Mouse (Mus musculus): ENCODE measurements around the gene Cyb5b. TPM values are rescaled to one million over a fixed set of nuclear protein-coding genes. Genes with fewer than 3 reads are reported as not detected.
A peak's percentile ranks its signal among the peaks of the same experiment; 100 is the strongest.

The Cyb5b gene
- polyA plus RNA-seq, 1 experiment from 2014 or later: 96.6 TPM

DNA sequence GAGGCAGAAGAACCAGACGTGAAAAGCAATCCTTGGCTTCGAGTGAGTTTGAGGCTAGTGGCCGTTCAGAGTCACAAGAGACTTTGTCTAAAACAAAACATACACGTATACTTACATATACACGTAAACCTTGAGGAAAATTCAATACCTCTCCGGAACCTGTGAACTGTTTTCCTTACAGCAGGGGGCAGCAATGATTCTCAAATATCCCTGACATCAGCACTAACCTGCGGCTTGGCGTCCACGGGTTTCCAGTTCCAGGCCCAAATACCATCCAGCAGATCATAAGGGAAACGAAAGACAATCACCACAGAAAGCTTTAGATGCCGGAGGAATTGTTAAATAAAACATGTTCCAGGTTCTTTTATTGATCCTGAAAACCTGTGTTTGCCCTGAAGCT, 34.4 kb upstream of the Cyb5b start:
- WGBS: 16% methylated on average over 11 of the region's 11 CpGs
- H3K9me3 ChIP-seq: no peaks in the 10 kb centered on the region
- H3K27ac ChIP-seq: no peak overlapping the region
- H3K9ac ChIP-seq (replicated peaks): no peak overlapping the region
- H3K36me3 ChIP-seq: no peaks in the 10 kb centered on the region
- H3K27me3 ChIP-seq: no peaks in the 10 kb centered on the region
- H3K4me3 ChIP-seq (replicated peaks): no peak overlapping the region
- H3K4me2 ChIP-seq: no peak overlapping the region
- no peak for ATAC-seq (ENCODE audit: insufficient number of reproducible peaks, insufficient read depth, low FRiP score, low TSS enrichment, low read depth)
- H3K4me1 ChIP-seq (replicated peaks): peaks cover 31% of the 10 kb centered on the region

DNA sequence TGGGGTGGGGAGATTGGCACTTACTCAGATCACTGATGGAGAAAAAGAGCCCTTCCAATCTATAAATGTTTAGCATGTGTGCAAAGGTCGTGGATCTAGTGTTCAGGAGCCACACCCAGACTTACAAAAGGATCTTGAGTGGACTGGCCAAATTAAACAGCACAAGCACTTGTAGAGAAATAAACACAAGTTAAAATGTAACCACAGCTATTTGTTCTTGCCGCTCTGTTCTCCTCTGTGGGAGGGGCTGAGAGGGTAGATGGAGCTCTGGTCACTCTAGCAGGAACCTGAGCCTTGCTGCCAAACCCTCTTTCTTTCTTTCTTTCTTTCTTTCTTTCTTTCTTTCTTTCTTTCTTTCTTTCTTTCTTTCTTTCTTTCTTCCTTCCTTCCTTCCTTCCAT, 33.4 kb upstream of the Cyb5b start:
- Histone ChIP-seq H3K4me3 (replicated peaks) (no peak overlapping the region), H3K27ac (no peak overlapping the region), H3K36me3 (no peaks in the 10 kb centered on the region), H3K9me3 (no peaks in the 10 kb centered on the region), H3K4me1 (replicated peaks) (peaks cover 31% of the 10 kb centered on the region), H3K27me3 (no peaks in the 10 kb centered on the region), H3K4me2 (no peak overlapping the region), H3K9ac (replicated peaks) (no peak overlapping the region)
- WGBS: 71% methylated on average over 2 of the region's 2 CpGs
- ATAC-seq (ENCODE audit: insufficient number of reproducible peaks, insufficient read depth, low FRiP score, low TSS enrichment, low read depth): no peak

DNA sequence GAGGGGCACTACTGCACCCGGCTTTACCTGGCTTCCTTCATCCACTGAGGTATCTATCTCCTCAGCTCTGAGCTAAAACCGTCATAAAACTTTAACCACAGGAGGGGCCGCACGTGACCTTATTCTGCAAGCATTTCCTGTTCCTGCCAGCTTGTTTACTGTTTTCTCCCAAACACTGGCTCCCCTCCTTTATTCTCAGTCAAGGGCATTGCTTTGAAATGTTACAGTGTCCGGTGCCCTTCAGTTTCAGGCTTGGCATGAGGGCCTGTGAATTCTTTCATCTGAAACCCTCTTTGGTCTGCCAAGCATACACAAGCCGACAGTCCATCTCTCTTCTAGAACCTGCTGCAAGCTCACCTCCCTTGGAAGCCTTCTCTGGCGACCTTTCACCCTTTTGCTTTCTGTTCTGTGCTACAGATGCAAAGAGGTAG, 31.6 kb upstream of the Cyb5b start:
- H3K9ac ChIP-seq (replicated peaks): no peak overlapping the region
- no peak overlapping the region for H3K4me3 ChIP-seq (replicated peaks)
- H3K36me3 ChIP-seq: no peaks in the 10 kb centered on the region
- ATAC-seq (ENCODE audit: insufficient number of reproducible peaks, insufficient read depth, low FRiP score, low TSS enrichment, low read depth): no peak
- no peaks in the 10 kb centered on the region for H3K9me3 ChIP-seq
- no peaks in the 10 kb centered on the region for H3K27me3 ChIP-seq
- H3K27ac ChIP-seq: 0 out of 2 replicates have a peak overlapping the region, but pooled peaks have one; percentile 32
- 0 out of 2 replicates have a peak overlapping the region, but pooled peaks have one; percentile 5 for H3K4me2 ChIP-seq
- 27% methylated on average over 7 of the region's 7 CpGs for WGBS
- peaks cover 29% of the 10 kb centered on the region for H3K4me1 ChIP-seq (replicated peaks)

DNA sequence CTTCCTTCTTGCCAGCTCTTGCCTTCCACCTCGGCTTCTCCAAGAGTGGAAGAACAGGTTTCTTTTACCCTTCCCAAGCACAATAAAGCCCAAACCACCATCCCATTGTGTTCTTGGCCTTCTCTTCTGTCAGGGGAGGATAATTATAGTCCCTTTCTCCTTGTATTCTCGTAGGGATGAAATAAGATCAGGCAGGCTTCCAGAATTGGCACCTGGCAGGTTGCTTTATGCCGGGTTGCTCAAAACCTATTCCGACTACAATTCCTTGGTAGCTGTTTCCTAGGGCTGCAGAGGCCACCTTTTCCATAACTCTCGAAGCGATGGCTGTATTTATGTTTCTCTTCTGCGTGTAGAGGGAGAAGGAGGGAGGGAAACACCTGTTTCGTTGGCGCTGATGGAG, 31.0 kb upstream of the Cyb5b start:
- Histone ChIP-seq H3K9me3 (no peaks in the 10 kb centered on the region), H3K4me3 (replicated peaks) (no peak overlapping the region), H3K4me1 (replicated peaks) (peaks cover 25% of the 10 kb centered on the region), H3K36me3 (no peaks in the 10 kb centered on the region), H3K4me2 (no peak overlapping the region), H3K27me3 (no peaks in the 10 kb centered on the region), H3K27ac (no peak overlapping the region), H3K9ac (replicated peaks) (no peak overlapping the region)
- WGBS: 60% methylated on average over 9 of the region's 9 CpGs
- no peak for ATAC-seq (ENCODE audit: insufficient number of reproducible peaks, insufficient read depth, low FRiP score, low TSS enrichment, low read depth)

DNA sequence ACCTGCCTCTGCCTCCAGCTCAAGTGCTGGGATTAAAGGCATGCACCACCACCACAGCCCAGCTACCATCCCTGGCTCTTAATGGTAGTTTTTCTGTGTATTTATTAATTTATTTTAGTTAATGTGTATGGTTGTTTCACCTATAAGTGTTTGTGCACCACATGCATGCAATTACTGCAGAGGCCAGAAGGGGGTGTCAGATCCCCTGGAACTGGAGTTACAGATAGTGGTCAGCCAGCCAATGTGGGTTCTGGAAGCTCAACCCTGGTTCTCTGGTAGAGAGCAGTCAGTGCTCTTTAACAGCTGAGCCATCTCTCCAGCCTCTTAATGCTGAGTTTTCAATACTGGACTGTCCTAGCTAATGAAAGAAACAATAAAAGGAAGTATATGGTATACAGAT, 29.6 kb upstream of the Cyb5b start:
- ATAC-seq (ENCODE audit: insufficient number of reproducible peaks, insufficient read depth, low FRiP score, low TSS enrichment, low read depth): no peak
- H3K9ac ChIP-seq (replicated peaks): no peak overlapping the region
- H3K27ac ChIP-seq: no peak overlapping the region
- H3K9me3 ChIP-seq: no peaks in the 10 kb centered on the region
- H3K4me1 ChIP-seq (replicated peaks): peaks cover 20% of the 10 kb centered on the region
- no peak overlapping the region for H3K4me2 ChIP-seq
- no peaks in the 10 kb centered on the region for H3K36me3 ChIP-seq
- no peaks in the 10 kb centered on the region for H3K27me3 ChIP-seq
- no peak overlapping the region for H3K4me3 ChIP-seq (replicated peaks)

DNA sequence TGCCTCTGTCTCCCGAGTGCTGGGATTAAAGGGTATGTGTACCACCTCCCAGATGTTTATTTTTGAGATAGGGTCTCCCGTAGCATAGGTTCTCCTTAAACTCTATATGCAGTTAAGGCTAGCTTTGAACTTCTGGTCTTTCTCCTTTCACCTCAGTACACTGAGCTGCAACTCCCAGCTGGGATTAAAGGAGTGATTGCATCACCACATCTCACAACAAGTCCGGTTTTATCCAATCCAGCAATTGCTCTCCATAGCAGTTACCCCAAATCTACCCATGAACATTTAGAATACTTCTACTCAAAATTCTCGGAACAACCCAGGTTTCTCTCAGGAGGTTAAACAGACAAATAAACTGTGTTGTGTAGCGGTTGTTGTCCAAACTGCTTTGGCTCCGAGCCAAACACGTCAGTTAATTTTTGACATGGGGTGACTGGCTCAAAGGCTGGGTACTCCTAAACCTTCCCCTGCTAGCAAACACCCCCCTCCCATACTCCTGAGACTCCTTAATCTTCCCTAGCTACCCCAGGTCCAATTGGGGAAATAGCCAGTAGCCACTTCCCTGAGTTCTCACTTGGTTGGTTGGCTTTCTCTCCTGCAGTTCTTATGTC, 28.7 kb upstream of the Cyb5b start:
- ATAC-seq (ENCODE audit: insufficient number of reproducible peaks, insufficient read depth, low FRiP score, low TSS enrichment, low read depth): no peak
- no peak overlapping the region for H3K4me3 ChIP-seq (replicated peaks)
- no peak overlapping the region for H3K9ac ChIP-seq (replicated peaks)
- H3K9me3 ChIP-seq: no peaks in the 10 kb centered on the region
- H3K27me3 ChIP-seq: no peaks in the 10 kb centered on the region
- WGBS: 88% methylated on average over 7 of the region's 7 CpGs
- H3K4me1 ChIP-seq (replicated peaks): peaks cover 20% of the 10 kb centered on the region
- no peak overlapping the region for H3K27ac ChIP-seq
- H3K4me2 ChIP-seq: no peak overlapping the region
- H3K36me3 ChIP-seq: no peaks in the 10 kb centered on the region

DNA sequence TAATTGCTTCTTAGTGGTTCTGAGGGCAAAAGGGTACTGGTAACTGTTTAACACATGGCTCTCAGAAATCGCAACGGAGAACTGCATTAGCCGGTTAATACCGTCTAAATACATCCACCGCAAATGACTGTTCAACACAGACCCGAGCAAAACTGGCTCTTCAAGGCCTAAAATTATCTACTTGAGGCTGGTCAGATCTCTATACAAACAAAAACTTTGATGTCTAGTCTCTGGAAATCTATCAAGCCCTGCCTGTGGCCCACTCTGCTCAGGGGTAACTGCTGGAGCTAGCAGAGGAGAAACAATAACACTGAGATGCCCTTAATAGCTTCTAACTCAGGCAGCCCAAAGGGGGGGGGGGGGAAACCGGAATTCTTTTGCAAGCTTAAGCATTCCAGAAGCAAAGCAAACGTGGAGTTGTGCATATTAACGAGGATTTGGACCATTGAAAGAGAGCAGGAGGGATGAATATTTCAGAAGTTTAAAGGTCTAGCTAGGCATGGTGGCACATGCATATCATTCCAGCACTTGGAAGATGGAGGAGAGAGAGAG, 27.3 kb upstream of the Cyb5b start:
- no peak overlapping the region for H3K4me3 ChIP-seq (replicated peaks)
- H3K4me2 ChIP-seq: no peak overlapping the region
- no peaks in the 10 kb centered on the region for H3K27me3 ChIP-seq
- H3K9me3 ChIP-seq: no peaks in the 10 kb centered on the region
- 21% methylated on average over 9 of the region's 9 CpGs for WGBS
- H3K4me1 ChIP-seq (replicated peaks): peaks cover 20% of the 10 kb centered on the region
- no peak for ATAC-seq (ENCODE audit: insufficient number of reproducible peaks, insufficient read depth, low FRiP score, low TSS enrichment, low read depth)
- no peaks in the 10 kb centered on the region for H3K36me3 ChIP-seq
- no peak overlapping the region for H3K9ac ChIP-seq (replicated peaks)
- H3K27ac ChIP-seq: peak overlapping the region; percentile 12; the same call in 1 of the 2 replicates

DNA sequence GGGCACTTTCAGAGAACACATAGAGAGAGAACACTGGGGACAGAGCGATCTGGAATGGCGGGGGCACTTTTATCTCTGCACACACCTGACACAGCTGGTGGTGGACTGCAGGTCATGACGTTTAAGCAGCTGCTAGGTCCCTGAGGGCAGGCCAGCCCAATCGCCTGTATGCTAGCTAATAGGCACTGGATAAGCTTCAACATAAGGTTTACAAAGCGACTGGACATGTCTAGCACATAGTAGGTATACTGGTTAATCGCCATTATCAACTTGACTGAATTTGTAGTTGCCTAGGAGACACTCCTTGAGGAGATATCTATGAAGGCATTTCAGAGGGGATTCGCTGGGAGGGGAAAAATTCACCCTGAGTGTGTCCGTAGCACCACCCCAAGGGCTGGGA, 26.1 kb upstream of the Cyb5b start:
- Histone ChIP-seq H3K4me3 (replicated peaks) (no peak overlapping the region), H3K4me2 (no peak overlapping the region), H3K9me3 (no peaks in the 10 kb centered on the region), H3K27me3 (no peaks in the 10 kb centered on the region), H3K27ac (no peak overlapping the region), H3K36me3 (no peaks in the 10 kb centered on the region), H3K9ac (replicated peaks) (no peak overlapping the region), H3K4me1 (replicated peaks) (peaks cover 15% of the 10 kb centered on the region)
- WGBS: 77% methylated on average over 8 of the region's 8 CpGs
- ATAC-seq (ENCODE audit: insufficient number of reproducible peaks, insufficient read depth, low FRiP score, low TSS enrichment, low read depth): no peak

DNA sequence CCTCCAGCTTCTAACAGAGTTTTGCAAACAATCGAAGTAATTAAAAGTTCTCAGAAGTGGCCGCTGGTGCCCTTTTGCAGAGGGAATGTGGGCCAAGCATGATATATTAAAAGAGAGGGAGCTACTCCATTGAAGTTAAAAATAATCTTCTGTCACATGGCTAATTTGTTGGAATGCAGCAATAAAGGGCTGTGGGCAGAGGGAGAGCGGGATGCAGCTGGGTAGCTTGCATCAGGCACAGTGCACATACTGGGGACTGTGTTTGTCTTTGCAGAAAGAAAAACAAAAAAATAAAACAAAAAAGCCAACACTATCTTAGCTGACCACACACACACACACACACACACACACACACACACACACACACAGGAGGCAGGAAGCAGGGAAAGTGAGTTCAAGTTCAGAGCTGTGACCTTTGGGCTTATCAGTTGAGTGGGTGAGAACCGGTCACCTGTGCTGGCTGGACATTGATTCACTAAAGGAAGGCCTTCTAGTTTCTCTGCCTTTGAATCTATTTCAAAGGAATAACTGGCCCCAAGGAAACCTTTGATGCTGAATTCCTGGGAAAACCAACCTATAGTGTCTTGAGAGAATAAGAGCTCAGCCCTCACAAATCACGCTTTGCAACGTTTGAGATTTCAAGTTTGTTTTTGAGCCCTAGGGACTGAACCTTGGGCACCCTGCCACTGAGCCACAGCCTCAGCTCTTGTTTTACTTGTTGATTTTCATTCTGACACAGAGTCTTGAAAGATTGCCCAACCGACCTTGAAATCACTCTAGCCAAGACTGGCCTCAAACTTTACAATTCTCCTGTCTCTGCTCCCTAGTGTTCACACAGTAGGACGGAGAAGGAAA, 21.0 kb upstream of the Cyb5b start:
- no peaks in the 10 kb centered on the region for H3K9me3 ChIP-seq
- H3K9ac ChIP-seq (replicated peaks): no peak overlapping the region
- H3K4me3 ChIP-seq (replicated peaks): no peak overlapping the region
- no peak for ATAC-seq (ENCODE audit: insufficient number of reproducible peaks, insufficient read depth, low FRiP score, low TSS enrichment, low read depth)
- H3K36me3 ChIP-seq: no peaks in the 10 kb centered on the region
- H3K4me1 ChIP-seq (replicated peaks): peaks cover 19% of the 10 kb centered on the region
- 65% methylated on average over 8 of the region's 8 CpGs for WGBS
- H3K27ac ChIP-seq: no peak overlapping the region
- H3K27me3 ChIP-seq: no peaks in the 10 kb centered on the region; the same call in 1 of the 2 replicates
- no peak overlapping the region for H3K4me2 ChIP-seq

DNA sequence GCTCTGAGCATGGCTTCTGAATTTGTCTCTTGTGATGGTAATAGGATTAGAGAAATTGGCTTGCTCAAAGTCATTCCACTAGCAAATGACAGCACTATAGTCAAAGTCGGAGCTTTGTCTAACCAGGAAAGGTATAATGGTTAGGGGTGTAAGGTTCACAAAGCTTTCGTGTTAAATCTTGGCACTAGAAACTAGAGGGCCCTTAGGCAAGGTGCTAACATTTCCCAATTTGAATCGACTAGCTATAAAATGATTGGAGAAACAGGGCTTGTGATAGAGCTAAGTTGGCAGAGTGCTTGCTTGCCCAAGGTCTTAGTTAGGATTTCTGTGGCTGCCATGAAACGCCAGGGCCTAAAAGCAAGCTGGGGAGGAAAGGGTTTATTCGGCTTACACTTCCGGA, 20.4 kb upstream of the Cyb5b start:
- ATAC-seq (ENCODE audit: insufficient number of reproducible peaks, insufficient read depth, low FRiP score, low TSS enrichment, low read depth): no peak
- no peak overlapping the region for H3K4me2 ChIP-seq
- H3K9me3 ChIP-seq: no peaks in the 10 kb centered on the region
- H3K27me3 ChIP-seq: no peaks in the 10 kb centered on the region; the same call in 1 of the 2 replicates
- no peaks in the 10 kb centered on the region for H3K36me3 ChIP-seq
- 86% methylated on average over 6 of the region's 6 CpGs for WGBS
- no peak overlapping the region for H3K4me3 ChIP-seq (replicated peaks)
- H3K27ac ChIP-seq: no peak overlapping the region
- H3K9ac ChIP-seq (replicated peaks): no peak overlapping the region
- peaks cover 19% of the 10 kb centered on the region for H3K4me1 ChIP-seq (replicated peaks)

DNA sequence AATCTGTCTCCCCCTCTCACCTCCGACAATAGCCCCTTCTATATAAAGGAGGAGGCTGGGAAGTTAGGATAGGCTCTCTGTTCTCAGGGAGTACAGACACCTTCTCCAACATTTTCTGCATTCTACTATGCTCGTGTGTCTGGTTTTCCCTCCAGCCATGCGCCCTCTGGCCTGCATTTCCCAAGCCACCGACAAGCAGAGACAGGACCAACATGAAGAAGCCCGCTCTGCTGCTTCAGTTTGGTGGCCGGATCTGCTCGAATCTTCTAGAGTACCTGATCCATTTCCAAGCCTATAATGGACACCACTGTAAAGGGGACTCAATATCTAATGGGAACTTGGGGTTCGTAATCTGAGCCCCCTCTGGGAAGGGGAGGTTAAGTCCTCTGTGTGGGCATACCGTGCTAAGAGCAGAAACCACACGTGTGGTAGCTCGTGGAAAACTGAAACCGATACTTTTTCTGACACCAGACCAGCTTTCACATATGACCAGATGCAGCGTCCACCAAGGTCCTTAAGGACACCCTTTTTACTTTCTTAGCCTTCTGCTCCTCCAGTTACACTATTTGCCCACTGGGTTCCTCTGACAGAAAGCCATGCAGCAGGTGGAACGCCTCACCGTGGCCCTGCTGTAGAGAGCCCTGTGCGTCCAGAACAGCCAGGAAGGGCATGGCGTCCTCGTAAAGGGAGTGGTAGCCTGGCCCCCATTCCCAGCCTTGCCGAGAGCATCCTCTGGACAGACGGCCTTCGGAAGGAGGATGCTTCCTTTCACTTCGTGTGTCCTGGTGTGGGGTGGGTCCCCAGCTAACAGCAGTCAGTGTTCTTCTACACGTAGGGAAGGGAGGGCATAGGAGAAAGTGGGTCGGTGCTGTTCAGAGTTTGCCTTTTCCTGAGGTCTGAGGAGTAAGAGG, 17.6 kb upstream of the Cyb5b start:
- Histone ChIP-seq H3K27me3 (no peaks in the 10 kb centered on the region; the same call in 1 of the 2 replicates), H3K27ac (peak overlapping the region; percentile 45; the same call in 1 of the 2 replicates), H3K4me3 (replicated peaks) (no peak overlapping the region), H3K9me3 (no peaks in the 10 kb centered on the region), H3K4me1 (replicated peaks) (peaks cover 21% of the 10 kb centered on the region), H3K36me3 (no peaks in the 10 kb centered on the region), H3K9ac (replicated peaks) (no peak overlapping the region), H3K4me2 (no peak overlapping the region)
- 67% methylated on average over 24 of the region's 24 CpGs for WGBS
- ATAC-seq (ENCODE audit: insufficient number of reproducible peaks, insufficient read depth, low FRiP score, low TSS enrichment, low read depth): no peak
